Mouse (Mus musculus) embryonic stem cell, embryonic (primary cell): ENCODE results near the gene Smarce1.

Experiments
- CTCF ChIA-PET, 4 experiments: fragments of 300-600 bp in 2 of 4; fragments of 350-600 bp in 2 of 4; sonication (Branson Sonifier 250); formaldehyde crosslinking; loops; one replicate each; lab custom pipeline; 2022; ENCODE audit warnings: inconsistent platforms in 2 of 4; lab: Charles Lee
- POLR2A ChIA-PET, 4 experiments: fragments of 300-600 bp in 2 of 4; fragments of 350-600 bp in 2 of 4; sonication (Branson Sonifier 250); formaldehyde crosslinking; loops; one replicate each; lab custom pipeline; 2022; ENCODE audit warnings: antibody characterized with exemption in 4 of 4, inconsistent platforms in 1 of 4; lab: Charles Lee

The Smarce1 gene

GRCm38 (mm10) chr11:99243820-99244374 lies 13.1 kb upstream of the Smarce1 start, which contains the start of gene Krt222:
Krt222 (minus strand) TSS chr11:99244085.
- POLR2A ChIA-PET: interaction anchor here in 2 of 4 experiments (1.0 to 3.3 kb wide), 6 partner anchors 11 to 30 kb away, joined by 3 to 11 read pairs (median 4); partner anchors contain the start of gene Smarce1 (in 1 of the 2)
- CTCF ChIA-PET: interaction anchor here in 1 of 4 experiments (1.0 kb wide), 1 partner anchor 10 kb away, joined by 3 read pairs; no protein-coding TSS in a partner anchor

GRCm38 (mm10) chr11:99243200-99243819 lies 12.5 kb upstream of the Smarce1 start:
- POLR2A ChIA-PET: interaction anchor here in 3 of 4 experiments (0.8 to 1.4 kb wide), 8 partner anchors 10 to 51 kb away, joined by 3 to 4 read pairs (median 4); partner anchors contain the start of gene Smarce1 (in 1 of the 3)
- CTCF ChIA-PET: interaction anchor here in 2 of 4 experiments (0.6 to 1.0 kb wide), 2 partner anchors 9 to 810 kb away, joined by 3 read pairs; no protein-coding TSS in a partner anchor

GRCm38 (mm10) chr11:99242056-99242455 lies 11.2 kb upstream of the Smarce1 start:
- CTCF ChIA-PET: interaction anchor here in 1 of 4 experiments (0.7 to 0.8 kb wide), 2 partner anchors 35 to 413 kb away, joined by 3 read pairs; no protein-coding TSS in a partner anchor
- POLR2A ChIA-PET: interaction anchor here in 3 of 4 experiments (0.6 to 2.1 kb wide), 7 partner anchors 9 to 65 kb away, joined by 3 to 6 read pairs (median 3); no protein-coding TSS in a partner anchor

- CTCF ChIA-PET: no interaction called here
- POLR2A ChIA-PET: interaction anchor here in 3 of 4 experiments (0.8 to 1.4 kb wide), 3 partner anchors 8 to 10 kb away, joined by 3 to 5 read pairs (median 5); no protein-coding TSS in a partner anchor
Measured at GRCm38 (mm10) chr11:99238468-99238867, 7.7 kb upstream of the Smarce1 start.

- CTCF ChIA-PET: no interaction called here
- POLR2A ChIA-PET: interaction anchor here in 3 of 4 experiments (0.5 to 2.0 kb wide), 9 partner anchors 10 to 1200 kb away, joined by 3 to 12 read pairs (median 4); partner anchors contain the start of genes Eif1 (in 1 of the 3), Erbb2 (in 1 of the 3) and Krt222 (in 1 of the 3)
Measured at GRCm38 (mm10) chr11:99231049-99231816, 416 bp upstream of the Smarce1 start.

GRCm38 (mm10) chr11:99229641-99230260 lies 1.1 kb downstream of the Smarce1 start:
- POLR2A ChIA-PET: interaction anchor here (0.5 to 2.2 kb wide), 34 partner anchors 8 to 1090 kb away, joined by 3 to 15 read pairs (median 4); partner anchors contain the start of genes Eif1 (in 2 of the 4), Krt222 (in 1 of the 4) and Nr1d1 (in 1 of the 4)
- CTCF ChIA-PET: interaction anchor here (0.5 to 1.2 kb wide), 8 partner anchors 16 to 164 kb away, joined by 3 to 6 read pairs (median 4); no protein-coding TSS in a partner anchor

- ChIA-PET POLR2A (no interaction called here), CTCF (no interaction called here)
Measured at GRCm38 (mm10) chr11:99226298-99226697, 4.5 kb downstream of the Smarce1 start.

- ChIA-PET CTCF (interaction anchor here (0.6 to 2.1 kb wide), 6 partner anchors 16 to 87 kb away, joined by 3 to 8 read pairs (median 3); no protein-coding TSS in a partner anchor), POLR2A (interaction anchor here in 3 of 4 experiments (0.6 to 1.5 kb wide), 4 partner anchors 9 to 267 kb away, joined by 3 to 5 read pairs (median 4); no protein-coding TSS in a partner anchor)
Measured at GRCm38 (mm10) chr11:99223310-99223709, 7.5 kb downstream of the Smarce1 start.

GRCm38 (mm10) chr11:99221811-99222210 lies 9.0 kb downstream of the Smarce1 start:
- CTCF ChIA-PET: interaction anchor here in 1 of 4 experiments (1.1 kb wide), 1 partner anchor 28 kb away, joined by 3 read pairs; no protein-coding TSS in a partner anchor
- POLR2A ChIA-PET: interaction anchor here in 2 of 4 experiments (0.8 to 2.1 kb wide), 3 partner anchors 9 to 15 kb away, joined by 3 to 9 read pairs (median 6); partner anchors contain the start of gene Smarce1 (in 1 of the 2)

GRCm38 (mm10) chr11:99217248-99217986 lies 13.4 kb downstream of the Smarce1 start:
- ChIA-PET CTCF (interaction anchor here in 1 of 4 experiments (0.6 kb wide), 1 partner anchor 28 kb away, joined by 3 read pairs; no protein-coding TSS in a partner anchor), POLR2A (interaction anchor here in 3 of 4 experiments (0.6 to 1.2 kb wide), 5 partner anchors 10 to 335 kb away, joined by 3 to 5 read pairs (median 3); no protein-coding TSS in a partner anchor)

- CTCF ChIA-PET: interaction anchor here in 1 of 4 experiments (0.8 kb wide), 1 partner anchor 9 kb away, joined by 3 read pairs; no protein-coding TSS in a partner anchor
Measured at GRCm38 (mm10) chr11:99216181-99216580, 14.6 kb downstream of the Smarce1 start.

GRCm38 (mm10) chr11:99212693-99213092 lies 18.1 kb downstream of the Smarce1 start:
- ChIA-PET CTCF (no interaction called here), POLR2A (interaction anchor here in 2 of 4 experiments (1.0 to 3.5 kb wide), 4 partner anchors 16 to 35 kb away, joined by 3 to 12 read pairs (median 4); partner anchors contain the start of gene Smarce1 (in 1 of the 2))

More at GRCm38 (mm10) chr11:99216181-99216580, 14.6 kb downstream of the Smarce1 start:
- POLR2A ChIA-PET: interaction anchor here in 2 of 4 experiments (0.6 to 1.2 kb wide), 2 partner anchors 12 to 1211 kb away, joined by 3 to 6 read pairs; no protein-coding TSS in a partner anchor

- ChIA-PET CTCF (no interaction called here), POLR2A (interaction anchor here in 3 of 4 experiments (0.7 to 3.5 kb wide), 6 partner anchors 9 to 36 kb away, joined by 3 to 12 read pairs (median 4); partner anchors contain the start of gene Smarce1 (in 2 of the 3))
Measured at GRCm38 (mm10) chr11:99211964-99212363, 18.9 kb downstream of the Smarce1 start.

- ChIA-PET CTCF (interaction anchor here in 1 of 4 experiments (1.1 kb wide), 1 partner anchor 8 kb away, joined by 3 read pairs; no protein-coding TSS in a partner anchor), POLR2A (interaction anchor here in 1 of 4 experiments (0.8 to 3.8 kb wide), 2 partner anchors 15 to 21 kb away, joined by 3 to 15 read pairs; no protein-coding TSS in a partner anchor)
Measured at GRCm38 (mm10) chr11:99208105-99208669, 22.6 kb downstream of the Smarce1 start.

- POLR2A ChIA-PET: interaction anchor here in 3 of 4 experiments (0.6 to 3.8 kb wide), 12 partner anchors 11 to 327 kb away, joined by 3 to 15 read pairs (median 4); no protein-coding TSS in a partner anchor
- CTCF ChIA-PET: interaction anchor here (0.5 to 1.9 kb wide), 31 partner anchors 8 to 898 kb away, joined by 3 to 10 read pairs (median 4); no protein-coding TSS in a partner anchor
Measured at GRCm38 (mm10) chr11:99207449-99207848, 23.4 kb downstream of the Smarce1 start.
